Mouse (Mus musculus) adrenal gland, postnatal 14 days (tissue): ENCODE measurements at regions not wholly inside any gene's neighbourhood (a gene's known extent, or its start where the extent isn't known, plus 50 kb on each side); places are given as distances from the start of the nearest gene placed in this dataset.
A peak's percentile ranks its signal among the peaks of the same experiment; 100 is the strongest.
"Not testable (repeated sequence)": the region's sequence is repeated elsewhere in the genome, so short reads cannot be mapped to it uniquely, and the experiment has no call there.

Experiments
- DNase-seq: peaks from one replicate; pipeline ENCODE4 v3.0.0; 2021; ENCODE audit warnings: mixed read lengths

DNA sequence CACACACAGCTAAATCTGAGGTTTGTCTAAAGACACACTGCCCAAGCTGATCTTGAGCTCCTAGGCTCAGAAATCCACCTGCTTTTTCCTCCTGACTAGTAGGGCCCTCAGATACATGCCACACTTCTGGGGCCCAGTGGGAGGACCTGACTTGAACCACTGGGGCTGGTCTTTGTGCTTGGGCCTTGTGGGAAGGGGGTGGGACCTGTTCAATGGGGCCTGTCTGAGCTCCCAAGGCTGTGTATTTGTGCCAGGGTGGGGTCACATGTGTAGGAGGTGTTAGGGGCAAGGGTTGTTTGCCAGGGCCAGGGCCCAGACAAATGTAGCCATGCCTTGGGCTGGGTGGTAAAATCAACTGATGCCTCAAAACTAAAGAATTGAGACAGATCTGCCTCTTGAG lies 56.8 kb downstream of the Gm8765 start:
- DNase-seq: not testable (repeated sequence)

DNA sequence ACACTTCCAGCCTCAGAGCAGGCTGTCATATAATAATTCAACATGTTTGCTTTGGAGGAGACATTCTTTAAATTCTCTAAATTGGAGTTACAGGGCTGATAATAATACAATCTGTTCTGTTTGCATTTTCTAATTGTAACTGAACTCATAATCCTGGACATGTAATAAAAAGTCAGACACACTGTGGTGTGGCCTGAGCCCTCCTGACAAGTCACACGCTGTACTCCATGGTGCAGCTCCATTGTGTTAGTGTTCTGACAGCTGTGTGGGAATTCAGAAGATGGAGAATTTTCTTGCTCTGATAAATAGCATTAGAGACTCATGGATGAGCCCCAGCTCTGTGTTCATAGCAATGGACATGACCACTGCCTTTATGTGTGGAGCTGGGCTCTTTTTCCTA lies 58.2 kb downstream of the Gm8765 start:
- DNase-seq: not testable (repeated sequence)

DNA sequence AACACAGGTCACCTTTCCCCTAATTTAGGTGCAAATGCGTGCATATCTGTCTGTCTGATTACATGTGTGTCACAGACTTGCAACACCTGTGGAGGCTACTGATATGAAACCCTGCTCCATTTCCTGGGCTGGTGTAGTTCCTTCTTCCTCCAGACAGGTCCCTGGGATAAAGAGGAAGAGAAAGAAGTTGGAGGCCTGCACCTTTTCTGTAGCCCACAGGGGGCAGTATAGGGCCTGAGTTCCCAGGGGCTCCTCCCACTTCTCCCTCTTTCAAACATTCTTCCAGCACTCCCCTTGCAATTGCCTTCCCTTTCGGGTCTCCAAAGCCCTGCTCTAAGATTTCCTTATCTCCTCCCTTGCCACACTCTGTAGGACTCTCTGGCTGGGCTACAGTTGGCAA lies 66.5 kb downstream of the Gm8765 start:
- no peak for DNase-seq

DNA sequence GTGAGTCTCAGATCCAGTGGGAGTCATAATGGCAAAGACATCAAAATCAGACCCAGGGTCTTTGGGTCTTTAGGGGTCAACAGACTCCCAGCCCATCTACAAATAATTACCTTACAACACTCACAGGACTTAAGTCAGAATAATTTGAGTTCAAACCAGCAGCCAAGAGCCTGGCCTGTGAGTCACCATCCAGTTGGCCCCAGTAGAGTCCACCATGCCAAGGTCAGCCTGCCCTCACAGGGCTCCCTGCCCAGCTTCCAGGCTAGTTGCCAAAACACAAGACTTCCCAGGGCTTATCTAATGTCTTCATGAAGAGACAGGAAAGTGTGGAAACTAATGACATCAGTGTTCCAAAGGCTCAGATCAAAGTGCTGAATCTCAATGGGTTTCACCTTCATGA lies 81.9 kb downstream of the Gm8765 start:
- not testable (repeated sequence) for DNase-seq

DNA sequence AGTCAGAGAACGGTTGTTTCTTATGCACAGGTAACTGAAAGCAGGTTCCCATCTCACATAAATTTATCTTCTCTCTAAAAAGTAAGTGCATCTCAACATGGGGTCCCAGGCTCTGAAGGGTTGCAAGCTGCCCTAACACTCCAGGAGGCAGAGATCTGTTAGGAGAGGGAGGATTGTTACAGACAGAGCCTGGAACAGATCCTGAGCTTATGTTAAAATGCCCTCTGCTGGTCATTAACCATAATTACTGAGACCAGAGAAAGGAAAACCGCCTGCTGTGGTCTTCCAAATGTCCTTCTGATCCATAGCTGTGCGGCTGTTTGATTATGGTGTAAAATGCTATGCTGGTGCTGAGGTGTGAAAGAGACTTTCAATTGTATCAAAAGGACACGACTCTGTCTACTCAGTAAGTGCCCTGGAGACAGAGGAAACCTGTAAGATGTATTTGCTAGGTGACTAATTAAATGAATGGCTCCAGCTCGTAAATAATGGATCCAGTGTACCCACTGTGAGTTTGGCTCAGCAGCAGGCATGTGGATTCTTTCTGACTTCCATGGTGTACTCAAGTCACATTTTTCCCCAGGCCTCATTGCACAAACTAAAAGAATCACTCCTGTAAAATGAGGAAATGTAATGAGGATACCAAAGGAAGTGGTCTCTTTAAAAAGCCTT lies 131.9 kb downstream of the Gm8765 start:
- peak; percentile 4 for DNase-seq
